Mouse (Mus musculus): Measurements from ENCODE around the gene Rgs8. TPM values are rescaled to one million over a fixed set of nuclear protein-coding genes. Genes with fewer than 3 reads are reported as not detected.

Rgs8 gene
- polyA plus RNA-seq, 1 experiment from 2014 or later, result 26.4 TPM

- ATAC-seq (ENCODE audit: low FRiP score), result no peak
- no peak overlapping the region for H3K9ac ChIP-seq
- H3K9me3 ChIP-seq, result no peaks in the 10 kb centered on the region
- peaks cover 68% of the 10 kb centered on the region for H3K4me1 ChIP-seq (replicated peaks)
- peak overlapping the region; percentile 10; the same call in 1 of the 2 replicates for H3K27ac ChIP-seq
- no peaks in the 10 kb centered on the region for H3K36me3 ChIP-seq
- 27% methylated on average over 9 of the region's 9 CpGs for WGBS
- H3K4me2 ChIP-seq, result peak overlapping the region; percentile 23; the same call in 1 of the 2 replicates
- no peak overlapping the region for H3K4me3 ChIP-seq
- H3K27me3 ChIP-seq, result peaks cover 15% of the 10 kb centered on the region; the same call in 1 of the 2 replicates
These were observed 84.6 kb downstream of the Rgs8 start for GRCm38 (mm10) chr1:153737101-153738085.

GRCm38 (mm10) chr1:153739437-153740015, 86.7 kb downstream of the Rgs8 start:
- peak overlapping the region; percentile 76 for H3K4me2 ChIP-seq
- peaks cover 6% of the 10 kb centered on the region for H3K36me3 ChIP-seq
- H3K4me3 ChIP-seq, result peak overlapping the region; percentile 49
- H3K4me1 ChIP-seq (replicated peaks), result peaks cover 74% of the 10 kb centered on the region
- 20% methylated on average over 13 of the region's 13 CpGs for WGBS
- no peaks in the 10 kb centered on the region for H3K9me3 ChIP-seq
- H3K27ac ChIP-seq, result no peak overlapping the region
- peak overlapping the region; percentile 67; the same call in 1 of the 2 replicates for H3K9ac ChIP-seq
- peaks cover 18% of the 10 kb centered on the region; the same call in 1 of the 2 replicates for H3K27me3 ChIP-seq
- ATAC-seq (ENCODE audit: low FRiP score), result no peak

- peaks cover 6% of the 10 kb centered on the region for H3K36me3 ChIP-seq
- no peaks in the 10 kb centered on the region for H3K9me3 ChIP-seq
- peak within 1 kb of the TSS; percentile 49 for H3K4me3 ChIP-seq
- H3K27ac ChIP-seq, result no peak within 1 kb of the TSS
- peak within 1 kb of the TSS; percentile 67 for H3K9ac ChIP-seq
- H3K4me2 ChIP-seq, result peak within 1 kb of the TSS; percentile 76
- H3K4me1 ChIP-seq (replicated peaks), result peaks cover 78% of the 10 kb centered on the region
- peaks cover 18% of the 10 kb centered on the region; the same call in 1 of the 2 replicates for H3K27me3 ChIP-seq
- 1% methylated on average over 28 of the region's 28 CpGs for WGBS
- ATAC-seq (ENCODE audit: low FRiP score), result peak; percentile 68; the same call in 1 of the 2 replicates
These were observed 87.3 kb downstream of the Rgs8 start, which contains the start of gene Rgs16 for GRCm38 (mm10) chr1:153740145-153740544. TSS of gene Rgs16 (plus strand) at chr1:153740349.

GRCm38 (mm10) chr1:153740775-153741400, 88.1 kb downstream of the Rgs8 start:
- peaks cover 78% of the 10 kb centered on the region for H3K4me1 ChIP-seq (replicated peaks)
- ATAC-seq (ENCODE audit: low FRiP score), result no peak
- H3K9me3 ChIP-seq, result no peaks in the 10 kb centered on the region
- H3K36me3 ChIP-seq, result peaks cover 6% of the 10 kb centered on the region
- peaks cover 18% of the 10 kb centered on the region; the same call in 1 of the 2 replicates for H3K27me3 ChIP-seq
- peak overlapping the region; percentile 49 for H3K4me3 ChIP-seq
- no peak overlapping the region for H3K27ac ChIP-seq
- peak overlapping the region; percentile 67 for H3K9ac ChIP-seq
- 27% methylated on average over 12 of the region's 12 CpGs for WGBS
- peak overlapping the region; percentile 76 for H3K4me2 ChIP-seq

- no peak for ATAC-seq (ENCODE audit: low FRiP score)
- peak overlapping the region; percentile 76 for H3K4me2 ChIP-seq
- no peak overlapping the region; the same call in 1 of the 2 replicates for H3K27ac ChIP-seq
- peaks cover 18% of the 10 kb centered on the region; the same call in 1 of the 2 replicates for H3K27me3 ChIP-seq
- WGBS, result 58% methylated on average over 18 of the region's 18 CpGs
- peak overlapping the region; percentile 49 for H3K4me3 ChIP-seq
- H3K36me3 ChIP-seq, result peaks cover 6% of the 10 kb centered on the region
- H3K9ac ChIP-seq, result peak overlapping the region; percentile 60
- H3K4me1 ChIP-seq (replicated peaks), result peaks cover 81% of the 10 kb centered on the region
- no peaks in the 10 kb centered on the region for H3K9me3 ChIP-seq
These were observed 88.9 kb downstream of the Rgs8 start for GRCm38 (mm10) chr1:153741551-153742316.

GRCm38 (mm10) chr1:153742374-153743155, 89.7 kb downstream of the Rgs8 start:
- ATAC-seq (ENCODE audit: low FRiP score), result no peak
- no peak overlapping the region for H3K27ac ChIP-seq
- H3K4me2 ChIP-seq, result peak overlapping the region; percentile 76
- H3K9me3 ChIP-seq, result no peaks in the 10 kb centered on the region
- H3K4me1 ChIP-seq (replicated peaks), result peaks cover 75% of the 10 kb centered on the region
- peaks cover 6% of the 10 kb centered on the region for H3K36me3 ChIP-seq
- peak overlapping the region; percentile 64 for H3K9ac ChIP-seq
- 66% methylated on average over 11 of the region's 11 CpGs for WGBS
- H3K27me3 ChIP-seq, result peaks cover 18% of the 10 kb centered on the region; the same call in 1 of the 2 replicates
- H3K4me3 ChIP-seq, result peak overlapping the region; percentile 49

- Histone ChIP-seq H3K9ac (peak overlapping the region; percentile 39; the same call in 1 of the 2 replicates), H3K4me3 (no peak overlapping the region), H3K4me1 (replicated peaks) (peaks cover 71% of the 10 kb centered on the region), H3K9me3 (no peaks in the 10 kb centered on the region), H3K27me3 (0 out of 2 replicates have a peak, but pooled peaks cover 3% of the 10 kb centered on the region), H3K36me3 (peaks cover 6% of the 10 kb centered on the region), H3K27ac (no peak overlapping the region), H3K4me2 (no peak overlapping the region)
- 65% methylated on average over 14 of the region's 14 CpGs for WGBS
- peak; percentile 41 for ATAC-seq (ENCODE audit: low FRiP score)
These were observed 93.4 kb downstream of the Rgs8 start for GRCm38 (mm10) chr1:153746119-153746670.

GRCm38 (mm10) chr1:153746728-153747127, 93.9 kb downstream of the Rgs8 start:
- no peak overlapping the region for H3K9ac ChIP-seq
- no peak overlapping the region for H3K4me3 ChIP-seq
- no peak overlapping the region for H3K4me2 ChIP-seq
- no peak overlapping the region for H3K27ac ChIP-seq
- 0 out of 2 replicates have a peak, but pooled peaks cover 3% of the 10 kb centered on the region for H3K27me3 ChIP-seq
- peaks cover 73% of the 10 kb centered on the region for H3K4me1 ChIP-seq (replicated peaks)
- no peaks in the 10 kb centered on the region for H3K9me3 ChIP-seq
- H3K36me3 ChIP-seq, result peaks cover 6% of the 10 kb centered on the region
- WGBS, result 3% methylated on average over 12 of the region's 12 CpGs
- no peak for ATAC-seq (ENCODE audit: low FRiP score)

GRCm38 (mm10) chr1:153747861-153748530, 95.2 kb downstream of the Rgs8 start:
- WGBS, result 74% methylated on average over 12 of the region's 12 CpGs
- H3K4me1 ChIP-seq (replicated peaks), result peaks cover 74% of the 10 kb centered on the region

GRCm38 (mm10) chr1:153748549-153748948, 95.7 kb downstream of the Rgs8 start:
- Histone ChIP-seq H3K4me1 (replicated peaks) (peaks cover 68% of the 10 kb centered on the region), H3K27ac (peak overlapping the region; percentile 92), H3K4me3 (no peak overlapping the region), H3K36me3 (peaks cover 5% of the 10 kb centered on the region), H3K4me2 (peak overlapping the region; percentile 66), H3K9ac (no peak overlapping the region; the same call in 1 of the 2 replicates), H3K27me3 (0 out of 2 replicates have a peak, but pooled peaks cover 3% of the 10 kb centered on the region), H3K9me3 (no peaks in the 10 kb centered on the region)
- 9% methylated on average over 1 of the region's 1 CpGs for WGBS
- ATAC-seq (ENCODE audit: low FRiP score), result no peak

More at GRCm38 (mm10) chr1:153747861-153748530, 95.2 kb downstream of the Rgs8 start:
- no peak overlapping the region for H3K4me3 ChIP-seq
- H3K4me2 ChIP-seq, result peak overlapping the region; percentile 66; the same call in 1 of the 2 replicates
- 0 out of 2 replicates have a peak overlapping the region, but pooled peaks have one; percentile 6 for H3K9ac ChIP-seq
- no peaks in the 10 kb centered on the region for H3K9me3 ChIP-seq
- H3K36me3 ChIP-seq, result peaks cover 6% of the 10 kb centered on the region
- H3K27me3 ChIP-seq, result 0 out of 2 replicates have a peak, but pooled peaks cover 3% of the 10 kb centered on the region
- no peak for ATAC-seq (ENCODE audit: low FRiP score)
- H3K27ac ChIP-seq, result 0 out of 2 replicates have a peak overlapping the region, but pooled peaks have one; percentile 92
